Mouse (Mus musculus) midbrain, embryonic 14.5 days (tissue): Measurements from ENCODE around the gene Ccnd3. TPM values are rescaled to one million over a fixed set of nuclear protein-coding genes. Genes with fewer than 3 reads are reported as not detected.

ENCODE experiments used
- ATAC-seq: fragments of 200-750 bp; cut with Nextera tagmentation; 2 replicates; pipeline ENCODE4 v1.8.0; 2017; ENCODE audit warnings: moderate number of reproducible peaks, moderate library complexity; ENCODE audit not compliant: low FRiP score, low TSS enrichment
- DNase-seq: peaks from one replicate; pipeline ENCODE4 v3.0.0-alpha.2; 2015
- H3K27ac ChIP-seq: fragments of 300-500 bp; sonication (generic); replicated peaks from 2 replicates; pipeline ENCODE4 v1.5.1; 2014; ENCODE audit warnings: mild to moderate bottlenecking, low read depth, low read length, moderate library complexity
- H3K27me3 ChIP-seq: fragments of 300-500 bp; sonication (generic); 2 replicates; pipeline ENCODE4 v1.6.1; 2014; ENCODE audit warnings: low read length, control low read depth, mixed read lengths; ENCODE audit not compliant: control insufficient read depth, insufficient read depth
- H3K36me3 ChIP-seq: fragments of 300-500 bp; sonication (generic); 2 replicates; pipeline ENCODE4 v1.6.1; 2014; ENCODE audit warnings: low read length, control low read depth; ENCODE audit not compliant: control insufficient read depth, insufficient read depth
- H3K4me1 ChIP-seq: fragments of 300-500 bp; sonication (generic); 2 replicates; pipeline ENCODE4 v1.6.1; 2014; ENCODE audit warnings: mild to moderate bottlenecking, antibody characterized with exemption, low read length, control low read depth; ENCODE audit not compliant: control insufficient read depth, insufficient read depth
- H3K4me2 ChIP-seq: fragments of 300-500 bp; sonication (generic); 2 replicates; pipeline ENCODE4 v1.6.1; 2014; ENCODE audit warnings: mild to moderate bottlenecking, low read length, moderate library complexity
- H3K4me3 ChIP-seq: fragments of 300-500 bp; sonication (generic); replicated peaks from 2 replicates; pipeline ENCODE4 v1.5.1; 2014; ENCODE audit warnings: low read depth, low read length
- H3K9ac ChIP-seq: fragments of 300-500 bp; sonication (generic); replicated peaks from 2 replicates; pipeline ENCODE4 v1.6.1; 2014; ENCODE audit warnings: mild to moderate bottlenecking, low read length, moderate library complexity
- H3K9me3 ChIP-seq: fragments of 300-500 bp; sonication (generic); 2 replicates; pipeline ENCODE4 v1.6.1; 2016; ENCODE audit warnings: low read length, control low read depth, mixed read lengths; ENCODE audit not compliant: control insufficient read depth
- WGBS: fragments of 180-500 bp; shearing (Covaris S2); extraction: QIAGEN DNeasy Blood & Tissue Kit; methylation state at CpG from one replicate; pipeline ENCODE4 v1.1.7; 2014; 5-methylcytosine and 5-hydroxymethylcytosine counted together
- polyA plus RNA-seq: library from polyadenylated mRNA; unstranded; fragments of >200 nt; fragmentation: Nextera tagmentation; extraction: Ambion mirVana; gene quantifications from 2 replicates; pipeline ENCODE4 v1.2.1, GENCODE M21; 2014

The Ccnd3 gene
- polyA plus RNA-seq = 56.4 and 67.3 TPM in 2 replicates

GRCm38 (mm10) chr17:47504941-47505346, at the start of gene Ccnd3:
Gene Ccnd3 (plus strand): TSS chr17:47505051.
- Histone ChIP-seq H3K9ac (peak within 1 kb of the TSS; percentile 45; the same call in 1 of the 2 replicates), H3K4me3 (peak within 1 kb of the TSS; percentile 28), H3K27me3 (no peaks in the 10 kb centered on the region), H3K27ac (no peak within 1 kb of the TSS), H3K36me3 (no peaks in the 10 kb centered on the region), H3K4me1 (peaks cover 10% of the 10 kb centered on the region), H3K9me3 (no peaks in the 10 kb centered on the region), H3K4me2 (peak within 1 kb of the TSS; percentile 57)
- peak; percentile 52 for DNase-seq
- 2% methylated on average over 22 of the region's 22 CpGs for WGBS
- no peak for ATAC-seq

GRCm38 (mm10) chr17:47458310-47458709, 46.5 kb upstream of the Ccnd3 start:
- no peaks in the 10 kb centered on the region for H3K9me3 ChIP-seq
- WGBS = 84% methylated on average over 13 of the region's 13 CpGs
- H3K4me2 ChIP-seq = no peak overlapping the region
- H3K27me3 ChIP-seq = no peaks in the 10 kb centered on the region; the same call in 1 of the 2 replicates
- H3K27ac ChIP-seq = no peak overlapping the region
- no peak overlapping the region for H3K4me3 ChIP-seq
- no peak overlapping the region for H3K9ac ChIP-seq
- ATAC-seq = no peak
- H3K36me3 ChIP-seq = no peaks in the 10 kb centered on the region
- no peak for DNase-seq
- no peaks in the 10 kb centered on the region for H3K4me1 ChIP-seq

GRCm38 (mm10) chr17:47458936-47459335, 45.9 kb upstream of the Ccnd3 start:
- 91% methylated on average over 2 of the region's 2 CpGs for WGBS
- ATAC-seq = no peak
- H3K4me3 ChIP-seq = no peak overlapping the region
- H3K9ac ChIP-seq = no peak overlapping the region
- no peaks in the 10 kb centered on the region for H3K9me3 ChIP-seq
- no peak for DNase-seq
- no peaks in the 10 kb centered on the region for H3K36me3 ChIP-seq
- H3K4me1 ChIP-seq = no peaks in the 10 kb centered on the region
- no peak overlapping the region for H3K27ac ChIP-seq
- H3K4me2 ChIP-seq = no peak overlapping the region
- H3K27me3 ChIP-seq = no peaks in the 10 kb centered on the region; the same call in 1 of the 2 replicates

DNA sequence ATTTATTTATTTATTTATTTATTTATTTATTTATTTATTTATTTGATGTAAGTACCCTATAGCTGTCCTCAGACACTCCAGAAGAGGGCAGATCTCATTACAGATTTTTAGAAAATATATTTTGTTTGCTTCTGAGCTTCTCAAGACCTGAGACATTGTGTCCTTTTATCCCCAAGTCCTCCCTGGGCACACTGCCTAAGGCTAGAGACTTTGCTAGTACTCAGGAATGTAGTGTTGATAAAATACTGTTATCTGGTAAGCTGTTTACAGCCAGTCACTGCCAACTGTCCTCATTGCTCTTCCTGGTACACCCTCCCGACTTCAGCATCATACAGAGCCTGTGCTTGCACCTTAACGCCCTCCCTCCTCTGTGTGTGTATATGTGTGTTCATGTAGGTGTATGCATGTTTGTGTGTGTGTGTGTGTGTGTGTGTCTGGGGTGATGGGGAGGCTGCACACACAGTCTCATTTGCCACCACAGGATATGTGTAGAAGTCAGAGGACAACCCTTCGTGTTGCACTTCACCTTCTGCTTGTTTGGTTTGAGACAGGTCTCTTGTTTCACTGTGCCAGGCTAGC, 45.4 kb upstream of the Ccnd3 start:
- Histone ChIP-seq H3K4me1 (no peaks in the 10 kb centered on the region), H3K4me2 (no peak overlapping the region), H3K27me3 (no peaks in the 10 kb centered on the region; the same call in 1 of the 2 replicates), H3K36me3 (no peaks in the 10 kb centered on the region), H3K9me3 (no peaks in the 10 kb centered on the region), H3K4me3 (no peak overlapping the region), H3K9ac (no peak overlapping the region), H3K27ac (no peak overlapping the region)
- ATAC-seq (no peak), DNase-seq (no peak)
- WGBS = 82% methylated on average over 3 of the region's 3 CpGs

GRCm38 (mm10) chr17:47461688-47462087, 43.2 kb upstream of the Ccnd3 start:
- ATAC-seq (no peak), DNase-seq (no peak)
- Histone ChIP-seq H3K36me3 (no peaks in the 10 kb centered on the region), H3K9ac (no peak overlapping the region), H3K4me3 (no peak overlapping the region), H3K27me3 (no peaks in the 10 kb centered on the region; the same call in 1 of the 2 replicates), H3K9me3 (no peaks in the 10 kb centered on the region), H3K4me1 (no peaks in the 10 kb centered on the region), H3K27ac (no peak overlapping the region), H3K4me2 (no peak overlapping the region)
- WGBS = 84% methylated on average over 3 of the region's 3 CpGs

DNA sequence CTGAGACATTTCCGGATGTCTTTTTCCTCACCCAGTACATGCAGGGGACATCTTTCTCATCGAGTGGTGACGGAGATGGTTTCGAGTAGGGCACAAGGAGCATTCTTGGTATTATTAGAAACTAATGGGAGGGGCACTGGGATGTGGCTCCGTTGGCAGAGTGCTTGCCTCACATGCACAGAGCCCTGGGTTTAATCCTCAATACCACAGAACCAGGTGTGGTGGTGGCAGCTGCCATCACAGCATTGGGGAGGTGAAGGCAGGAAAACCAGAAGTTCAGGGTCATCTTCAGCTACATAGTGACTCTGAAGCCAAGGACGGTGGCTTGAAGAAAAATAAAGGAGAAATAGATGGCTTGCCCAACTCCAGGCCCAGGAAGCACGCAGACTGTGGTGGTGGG, 42.6 kb upstream of the Ccnd3 start:
- Histone ChIP-seq H3K27ac (no peak overlapping the region), H3K4me1 (no peaks in the 10 kb centered on the region), H3K4me2 (no peak overlapping the region), H3K9me3 (no peaks in the 10 kb centered on the region), H3K4me3 (no peak overlapping the region), H3K27me3 (peaks cover 2% of the 10 kb centered on the region; the same call in 1 of the 2 replicates), H3K36me3 (no peaks in the 10 kb centered on the region), H3K9ac (no peak overlapping the region)
- no peak for DNase-seq
- no peak for ATAC-seq
- 84% methylated on average over 7 of the region's 7 CpGs for WGBS

GRCm38 (mm10) chr17:47462728-47463388, 42.0 kb upstream of the Ccnd3 start:
- ATAC-seq = no peak
- H3K9me3 ChIP-seq = no peaks in the 10 kb centered on the region
- H3K9ac ChIP-seq = no peak overlapping the region
- no peaks in the 10 kb centered on the region for H3K36me3 ChIP-seq
- H3K4me1 ChIP-seq = no peaks in the 10 kb centered on the region
- no peak overlapping the region for H3K27ac ChIP-seq
- no peak for DNase-seq
- H3K27me3 ChIP-seq = peaks cover 9% of the 10 kb centered on the region
- no peak overlapping the region for H3K4me2 ChIP-seq
- WGBS = 60% methylated on average over 9 of the region's 9 CpGs
- no peak overlapping the region for H3K4me3 ChIP-seq

DNA sequence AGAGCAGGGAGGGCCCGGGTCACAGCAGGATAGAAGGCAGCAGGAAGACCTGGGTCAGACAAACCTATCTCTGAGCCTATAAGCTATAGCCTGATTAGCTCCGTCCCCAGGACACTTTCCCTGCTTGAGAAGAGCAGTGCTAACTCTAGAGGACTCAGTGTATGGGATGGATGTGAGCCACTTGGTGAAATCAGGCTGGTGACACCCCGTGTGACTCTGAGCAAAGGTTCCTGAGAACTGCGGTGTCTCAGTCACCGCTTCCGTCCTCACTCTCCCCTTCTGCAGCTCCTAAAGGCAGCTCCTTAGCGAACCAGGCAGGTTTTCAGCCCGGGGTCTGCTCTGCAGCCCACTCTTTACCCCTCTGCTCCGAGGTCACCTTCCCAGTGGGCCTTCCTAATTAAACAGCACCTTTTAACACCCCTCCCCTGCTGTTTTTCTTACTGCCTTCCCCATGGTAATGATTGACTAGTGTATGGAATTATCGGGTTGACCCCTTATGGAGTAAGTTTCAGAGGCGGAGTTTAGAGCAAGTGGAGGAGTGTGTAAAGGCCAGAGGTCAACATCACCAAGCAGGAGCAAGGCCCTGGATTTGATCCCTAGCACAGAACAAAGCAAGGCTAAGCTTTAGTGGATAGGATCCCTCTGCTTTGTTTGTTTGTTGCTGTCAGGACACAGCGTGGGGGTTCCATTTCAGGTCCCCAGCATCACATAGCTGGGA, 40.4 kb upstream of the Ccnd3 start:
- Histone ChIP-seq H3K36me3 (no peaks in the 10 kb centered on the region), H3K4me3 (no peak overlapping the region), H3K27me3 (peaks cover 11% of the 10 kb centered on the region), H3K9me3 (no peaks in the 10 kb centered on the region), H3K4me2 (no peak overlapping the region), H3K4me1 (no peaks in the 10 kb centered on the region), H3K9ac (no peak overlapping the region), H3K27ac (no peak overlapping the region)
- 43% methylated on average over 12 of the region's 12 CpGs for WGBS
- ATAC-seq (no peak), DNase-seq (no peak)
